Mouse (Mus musculus): Measurements from ENCODE around the gene Smim4. TPM values are rescaled to one million over a fixed set of nuclear protein-coding genes. Genes with fewer than 3 reads are reported as not detected.

The Smim4 gene
- polyA plus RNA-seq, 1 experiment, result 70.5 TPM

GRCm38 (mm10) chr14:31112187-31112586 is 16.6 kb downstream of the Smim4 start:
- H3ac ChIP-seq (ENCODE audit: control insufficient read depth, insufficient read length, low read depth), result no peak overlapping the region
- no peaks in the 10 kb centered on the region for H3K79me3 ChIP-seq (ENCODE audit: low read depth)
- H3K4me3 ChIP-seq (ENCODE audit: insufficient read depth, poor library complexity, severe bottlenecking), result no peak overlapping the region
- no peaks in the 10 kb centered on the region for H3K27me3 ChIP-seq (ENCODE audit: control insufficient read depth, insufficient read depth, insufficient read length)
- TF ChIP-seq USF1 (IDR thresholded peaks at IDR 0.05; ENCODE audit: low read depth) (no peak), FOSL1 (IDR thresholded peaks at IDR 0.05; ENCODE audit: insufficient read depth, low read length, poor library complexity, severe bottlenecking) (no peak), MAX (IDR thresholded peaks at IDR 0.05) (no peak), CEBPB (IDR thresholded peaks at IDR 0.05; ENCODE audit: low read depth) (no peak), MYOD1 (IDR thresholded peaks at IDR 0.05; ENCODE audit: control insufficient read depth, insufficient read length, low read depth) (no peak)
- peaks cover 92% of the 10 kb centered on the region for H3K36me3 ChIP-seq (ENCODE audit: control insufficient read depth, insufficient read depth)
- no peaks in the 10 kb centered on the region for H3K79me2 ChIP-seq (ENCODE audit: control insufficient read depth, insufficient read depth)

- Histone ChIP-seq H3K79me2 (ENCODE audit: control insufficient read depth, insufficient read depth) (no peaks in the 10 kb centered on the region), H3ac (ENCODE audit: control insufficient read depth, insufficient read length, low read depth) (no peak overlapping the region), H3K27me3 (ENCODE audit: control insufficient read depth, insufficient read depth, insufficient read length) (no peaks in the 10 kb centered on the region), H3K36me3 (ENCODE audit: control insufficient read depth, insufficient read depth) (peaks cover 92% of the 10 kb centered on the region), H3K79me3 (ENCODE audit: low read depth) (no peaks in the 10 kb centered on the region), H3K4me3 (ENCODE audit: insufficient read depth, poor library complexity, severe bottlenecking) (no peak overlapping the region)
- TF ChIP-seq CTCF (IDR thresholded peaks at IDR 0.05; ENCODE audit: control insufficient read depth, insufficient read depth, insufficient read length) (no peak), MYOG (IDR thresholded peaks at IDR 0.05; ENCODE audit: control insufficient read depth, extremely low read depth, insufficient read length) (no peak), CEBPB (IDR thresholded peaks at IDR 0.05; ENCODE audit: low read depth) (no peak), MYOD1 (IDR thresholded peaks at IDR 0.05; ENCODE audit: control insufficient read depth, insufficient read length, low read depth) (no peak), MAX (IDR thresholded peaks at IDR 0.05) (no peak), USF1 (IDR thresholded peaks at IDR 0.05; ENCODE audit: low read depth) (no peak), FOSL1 (IDR thresholded peaks at IDR 0.05; ENCODE audit: insufficient read depth, low read length, poor library complexity, severe bottlenecking) (no peak)
Measured at GRCm38 (mm10) chr14:31110613-31111012, 18.1 kb downstream of the Smim4 start.

- no peaks in the 10 kb centered on the region for H3K27me3 ChIP-seq (ENCODE audit: control insufficient read depth, insufficient read depth, insufficient read length)
- H3ac ChIP-seq (ENCODE audit: control insufficient read depth, insufficient read length, low read depth), result no peak overlapping the region
- TF ChIP-seq MAX (IDR thresholded peaks at IDR 0.05) (no peak), CTCF (IDR thresholded peaks at IDR 0.05; ENCODE audit: control insufficient read depth, insufficient read depth, insufficient read length) (no peak), USF1 (IDR thresholded peaks at IDR 0.05; ENCODE audit: low read depth) (no peak), FOSL1 (IDR thresholded peaks at IDR 0.05; ENCODE audit: insufficient read depth, low read length, poor library complexity, severe bottlenecking) (no peak), MYOD1 (IDR thresholded peaks at IDR 0.05; ENCODE audit: control insufficient read depth, insufficient read length, low read depth) (no peak), MYOG (IDR thresholded peaks at IDR 0.05; ENCODE audit: control insufficient read depth, extremely low read depth, insufficient read length) (no peak), CEBPB (IDR thresholded peaks at IDR 0.05; ENCODE audit: low read depth) (no peak)
- H3K79me3 ChIP-seq (ENCODE audit: low read depth), result peaks cover 1% of the 10 kb centered on the region
- H3K79me2 ChIP-seq (ENCODE audit: control insufficient read depth, insufficient read depth), result no peaks in the 10 kb centered on the region
- H3K36me3 ChIP-seq (ENCODE audit: control insufficient read depth, insufficient read depth), result peaks cover 68% of the 10 kb centered on the region
- H3K4me3 ChIP-seq (ENCODE audit: insufficient read depth, poor library complexity, severe bottlenecking), result no peak overlapping the region
Measured at GRCm38 (mm10) chr14:31105156-31105555, 23.6 kb downstream of the Smim4 start.

- no peak for TF ChIP-seq MAX (IDR thresholded peaks at IDR 0.05)
- no peak for TF ChIP-seq MYOG (IDR thresholded peaks at IDR 0.05; ENCODE audit: control insufficient read depth, extremely low read depth, insufficient read length)
- TF ChIP-seq MYOD1 (IDR thresholded peaks at IDR 0.05; ENCODE audit: control insufficient read depth, insufficient read length, low read depth), result no peak
- TF ChIP-seq CTCF (IDR thresholded peaks at IDR 0.05; ENCODE audit: control insufficient read depth, insufficient read depth, insufficient read length), result no peak
- no peak for TF ChIP-seq FOSL1 (IDR thresholded peaks at IDR 0.05; ENCODE audit: insufficient read depth, low read length, poor library complexity, severe bottlenecking)
- TF ChIP-seq USF1 (IDR thresholded peaks at IDR 0.05; ENCODE audit: low read depth), result no peak
- TF ChIP-seq CEBPB (IDR thresholded peaks at IDR 0.05; ENCODE audit: low read depth), result no peak
- H3K36me3 ChIP-seq (ENCODE audit: control insufficient read depth, insufficient read depth), result peaks cover 76% of the 10 kb centered on the region
- H3K79me2 ChIP-seq (ENCODE audit: control insufficient read depth, insufficient read depth), result peaks cover 3% of the 10 kb centered on the region
- H3ac ChIP-seq (ENCODE audit: control insufficient read depth, insufficient read length, low read depth), result no peak overlapping the region
- H3K79me3 ChIP-seq (ENCODE audit: low read depth), result no peaks in the 10 kb centered on the region
- H3K27me3 ChIP-seq (ENCODE audit: control insufficient read depth, insufficient read depth, insufficient read length), result no peaks in the 10 kb centered on the region
- no peak overlapping the region for H3K4me3 ChIP-seq (ENCODE audit: insufficient read depth, poor library complexity, severe bottlenecking)
Measured at GRCm38 (mm10) chr14:31089918-31090317, 38.8 kb downstream of the Smim4 start.

DNA sequence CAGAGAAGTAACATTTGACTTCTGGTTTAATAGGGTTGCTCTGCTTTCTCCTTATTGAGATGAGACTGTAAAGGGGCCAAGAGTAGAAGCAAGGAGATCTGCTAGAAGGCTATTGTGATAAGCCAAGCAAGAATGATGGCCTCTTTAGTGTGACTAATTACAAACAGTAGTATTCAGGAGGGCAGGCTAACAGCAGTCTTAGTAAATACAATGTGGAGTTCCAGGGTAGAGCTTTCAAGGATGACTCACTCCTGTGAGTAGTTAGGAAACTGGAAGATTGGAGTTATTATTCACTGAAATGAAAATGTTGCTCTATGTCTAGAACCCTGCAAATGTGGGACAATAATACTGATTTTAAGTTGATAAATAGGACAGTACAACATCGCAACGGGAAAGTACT is 40.2 kb downstream of the Smim4 start:
- H3K36me3 ChIP-seq (ENCODE audit: control insufficient read depth, insufficient read depth), result peaks cover 90% of the 10 kb centered on the region
- no peak overlapping the region for H3K4me3 ChIP-seq (ENCODE audit: insufficient read depth, poor library complexity, severe bottlenecking)
- H3K27me3 ChIP-seq (ENCODE audit: control insufficient read depth, insufficient read depth, insufficient read length), result no peaks in the 10 kb centered on the region
- no peak overlapping the region for H3ac ChIP-seq (ENCODE audit: control insufficient read depth, insufficient read length, low read depth)
- no peaks in the 10 kb centered on the region for H3K79me2 ChIP-seq (ENCODE audit: control insufficient read depth, insufficient read depth)
- H3K79me3 ChIP-seq (ENCODE audit: low read depth), result no peaks in the 10 kb centered on the region
- TF ChIP-seq USF1 (IDR thresholded peaks at IDR 0.05; ENCODE audit: low read depth) (no peak), MYOD1 (IDR thresholded peaks at IDR 0.05; ENCODE audit: control insufficient read depth, insufficient read length, low read depth) (no peak), CTCF (IDR thresholded peaks at IDR 0.05; ENCODE audit: control insufficient read depth, insufficient read depth, insufficient read length) (no peak), CEBPB (IDR thresholded peaks at IDR 0.05; ENCODE audit: low read depth) (no peak), FOSL1 (IDR thresholded peaks at IDR 0.05; ENCODE audit: insufficient read depth, low read length, poor library complexity, severe bottlenecking) (no peak), MYOG (IDR thresholded peaks at IDR 0.05; ENCODE audit: control insufficient read depth, extremely low read depth, insufficient read length) (no peak), MAX (IDR thresholded peaks at IDR 0.05) (no peak)

DNA sequence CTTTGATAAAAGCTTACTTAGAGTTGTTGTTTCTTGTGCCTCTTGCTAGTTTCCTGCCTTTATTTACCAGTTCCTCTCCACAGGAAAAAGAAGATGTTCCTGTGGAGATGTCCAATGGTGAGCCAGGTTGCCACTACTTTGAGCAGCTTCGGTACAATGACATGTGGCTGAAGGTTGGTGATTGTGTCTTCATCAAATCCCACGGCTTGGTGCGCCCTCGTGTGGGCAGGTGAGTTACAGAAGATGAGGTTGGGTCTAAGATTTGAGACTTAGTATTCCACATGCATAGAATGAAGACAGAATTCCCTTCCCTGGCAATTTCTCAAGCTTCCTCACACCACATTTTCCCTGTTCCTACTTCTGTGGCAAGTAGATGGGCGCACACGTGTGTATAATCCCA is 41.3 kb downstream of the Smim4 start:
- Histone ChIP-seq H3K79me2 (ENCODE audit: control insufficient read depth, insufficient read depth) (no peaks in the 10 kb centered on the region), H3K79me3 (ENCODE audit: low read depth) (no peaks in the 10 kb centered on the region), H3K27me3 (ENCODE audit: control insufficient read depth, insufficient read depth, insufficient read length) (no peaks in the 10 kb centered on the region), H3ac (ENCODE audit: control insufficient read depth, insufficient read length, low read depth) (no peak overlapping the region), H3K36me3 (ENCODE audit: control insufficient read depth, insufficient read depth) (peaks cover 91% of the 10 kb centered on the region), H3K4me3 (ENCODE audit: insufficient read depth, poor library complexity, severe bottlenecking) (no peak overlapping the region)
- no peak for TF ChIP-seq MYOD1 (IDR thresholded peaks at IDR 0.05; ENCODE audit: control insufficient read depth, insufficient read length, low read depth)
- no peak for TF ChIP-seq MYOG (IDR thresholded peaks at IDR 0.05; ENCODE audit: control insufficient read depth, extremely low read depth, insufficient read length)
- TF ChIP-seq MAX (IDR thresholded peaks at IDR 0.05), result no peak
- TF ChIP-seq CTCF (IDR thresholded peaks at IDR 0.05; ENCODE audit: control insufficient read depth, insufficient read depth, insufficient read length), result no peak
- no peak for TF ChIP-seq CEBPB (IDR thresholded peaks at IDR 0.05; ENCODE audit: low read depth)
- TF ChIP-seq USF1 (IDR thresholded peaks at IDR 0.05; ENCODE audit: low read depth), result no peak
- no peak for TF ChIP-seq FOSL1 (IDR thresholded peaks at IDR 0.05; ENCODE audit: insufficient read depth, low read length, poor library complexity, severe bottlenecking)
